Mouse (Mus musculus): ENCODE results near the gene Klk1.
"Not testable (repeated sequence)": the region's sequence is repeated elsewhere in the genome, so short reads cannot be mapped to it uniquely, and the experiment has no call there.

The Klk1 gene

DNA sequence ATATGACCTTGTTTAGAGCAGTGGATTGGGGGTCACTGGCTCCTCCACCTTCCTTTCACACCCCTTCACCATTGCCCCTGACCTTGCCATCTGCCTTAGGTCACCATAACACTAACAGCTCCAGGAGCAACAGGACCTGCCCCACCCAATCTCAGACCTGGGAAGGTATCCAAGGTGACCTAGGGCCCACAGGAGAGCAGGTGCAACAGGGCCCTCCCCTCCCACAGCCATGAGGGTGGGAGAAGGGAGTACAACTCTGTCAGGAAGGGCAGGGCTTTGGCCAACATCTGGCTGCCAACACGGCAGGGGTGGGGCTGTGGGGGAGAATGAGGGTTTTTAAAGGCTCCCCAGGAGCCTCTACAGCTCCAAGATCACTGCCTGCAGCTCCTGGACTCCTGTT is at the start of gene Klk1:
TSS of gene Klk1 (plus strand) at position 285 of the 400 bp plus-strand sequence.
- no peak for DNase-seq (ENCODE audit: low read depth, low spot score)

DNA sequence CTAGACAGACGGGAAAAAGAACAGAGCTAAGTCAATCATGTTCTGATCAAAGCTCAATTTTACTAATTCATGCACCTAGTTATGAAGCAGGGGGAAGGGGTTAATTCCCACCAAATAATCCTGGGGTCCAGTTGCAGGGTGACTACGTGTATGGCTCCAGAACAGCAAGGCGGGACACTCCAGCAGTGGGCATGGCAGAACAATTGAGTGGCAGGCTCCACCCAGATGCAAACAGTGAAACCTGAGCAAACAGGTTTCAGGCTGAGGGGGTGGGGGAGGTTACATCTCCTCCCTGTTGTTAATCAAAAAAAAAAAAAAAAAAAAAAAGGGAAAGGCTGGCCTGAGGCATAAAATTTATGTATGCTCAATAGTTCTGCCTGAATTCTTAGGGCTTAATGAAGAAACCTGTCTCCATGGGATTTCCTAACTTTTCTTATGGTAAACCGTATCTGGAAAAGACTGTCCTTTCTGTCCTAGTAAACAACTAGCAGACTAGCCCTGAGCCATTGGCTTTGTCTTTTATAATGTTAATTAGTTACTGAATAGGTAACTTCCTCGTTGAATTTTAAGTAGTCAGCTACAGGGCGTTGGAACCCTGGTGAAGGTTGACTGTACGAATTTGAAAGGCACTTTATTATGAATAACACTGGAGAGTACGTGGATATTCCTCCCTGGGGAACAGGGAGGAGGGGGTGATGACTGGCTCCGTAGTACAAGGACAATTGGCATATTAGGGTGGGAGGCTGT is 45.7 kb upstream of the Klk1 start:
- no peak for DNase-seq (ENCODE audit: low read depth, low spot score)

DNA sequence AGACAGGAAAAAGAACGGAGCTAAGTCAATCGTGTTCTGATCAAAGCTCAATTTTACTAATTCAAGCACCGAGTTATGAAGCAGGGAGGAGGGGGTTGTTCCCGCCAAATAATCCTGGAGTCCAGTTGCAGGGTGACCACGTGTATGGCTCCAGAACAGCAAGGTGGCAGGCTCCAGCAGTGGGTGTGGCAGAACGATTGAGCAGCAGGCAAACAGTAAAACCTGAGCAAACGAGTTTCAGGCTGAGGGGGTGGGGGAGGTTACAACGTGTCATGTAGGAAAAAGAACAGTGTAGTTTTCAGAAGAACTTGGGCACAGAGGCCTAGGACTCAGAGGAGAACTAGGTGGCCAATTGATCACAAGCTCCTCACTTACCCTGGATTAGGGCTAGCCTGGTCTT is 38.6 kb upstream of the Klk1 start:
- not testable (repeated sequence) for DNase-seq (ENCODE audit: low read depth, low spot score)

DNA sequence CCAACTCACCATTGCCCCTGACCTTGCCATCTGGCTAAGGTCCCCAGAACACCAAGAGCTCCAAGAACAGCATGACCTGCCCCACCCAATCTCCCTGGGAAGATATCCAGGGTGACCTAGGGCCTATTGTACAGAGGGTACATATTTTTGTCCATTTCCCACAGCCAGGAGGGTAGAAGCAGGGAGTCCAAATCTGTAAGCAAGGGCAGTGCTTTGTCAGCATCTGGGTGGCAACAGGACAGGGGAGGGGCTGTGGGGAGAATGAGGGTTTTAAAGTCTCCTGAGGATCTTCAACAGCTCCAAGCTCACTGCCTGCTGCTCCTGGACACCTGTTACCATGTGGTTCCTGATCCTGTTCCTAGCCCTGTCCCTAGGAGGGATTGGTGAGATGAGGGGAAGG is 37.2 kb upstream of the Klk1 start, which contains the start of gene Klk1b24:
TSS of gene Klk1b24 (plus strand) at position 301 of the 400 bp plus-strand sequence.
- DNase-seq (ENCODE audit: low read depth, low spot score), result not testable (repeated sequence)

DNA sequence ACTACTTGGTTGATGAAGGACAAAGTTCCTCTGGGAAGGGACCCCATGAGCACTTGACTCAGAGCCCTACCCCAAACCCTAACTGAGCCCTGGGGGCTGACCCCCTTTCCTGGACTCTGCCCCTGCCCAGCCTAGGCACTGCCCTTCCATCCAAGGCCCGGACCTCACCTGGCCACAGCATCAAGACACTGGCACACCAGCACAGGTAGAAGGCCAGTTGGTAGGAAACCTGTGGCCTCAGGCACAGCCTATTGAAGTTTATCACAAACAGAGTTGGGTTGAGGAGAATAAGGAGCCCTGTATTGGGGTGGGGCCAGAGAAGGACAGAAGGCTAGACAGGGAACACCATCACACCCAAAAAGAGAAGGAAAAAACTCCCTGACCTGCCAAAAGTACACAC is 31.7 kb upstream of the Klk1 start:
- not testable (repeated sequence) for DNase-seq (ENCODE audit: low read depth, low spot score)

DNA sequence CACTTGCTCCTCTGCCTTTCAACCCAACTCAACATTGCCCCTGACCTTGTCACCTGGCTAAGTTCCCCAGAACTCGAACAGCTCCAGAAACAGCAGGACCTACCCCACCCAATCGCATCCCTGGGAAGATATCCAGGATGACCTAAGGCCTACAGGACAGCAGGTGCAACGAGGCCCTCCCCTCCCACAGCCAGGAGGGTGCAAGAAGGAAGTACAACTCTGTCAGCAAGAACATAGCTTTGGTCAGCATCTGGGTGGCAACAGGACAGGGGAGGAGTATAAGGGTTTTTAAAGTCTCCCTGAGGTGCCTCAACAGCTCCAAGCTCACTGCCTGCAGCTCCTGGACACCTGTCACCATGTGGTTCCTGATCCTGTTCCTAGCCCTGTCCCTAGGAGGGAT is 27.3 kb upstream of the Klk1 start, which contains the start of gene Klk1b3:
TSS of gene Klk1b3 (plus strand) at position 301 of the 400 bp plus-strand sequence.
- DNase-seq (ENCODE audit: low read depth, low spot score), result no peak

DNA sequence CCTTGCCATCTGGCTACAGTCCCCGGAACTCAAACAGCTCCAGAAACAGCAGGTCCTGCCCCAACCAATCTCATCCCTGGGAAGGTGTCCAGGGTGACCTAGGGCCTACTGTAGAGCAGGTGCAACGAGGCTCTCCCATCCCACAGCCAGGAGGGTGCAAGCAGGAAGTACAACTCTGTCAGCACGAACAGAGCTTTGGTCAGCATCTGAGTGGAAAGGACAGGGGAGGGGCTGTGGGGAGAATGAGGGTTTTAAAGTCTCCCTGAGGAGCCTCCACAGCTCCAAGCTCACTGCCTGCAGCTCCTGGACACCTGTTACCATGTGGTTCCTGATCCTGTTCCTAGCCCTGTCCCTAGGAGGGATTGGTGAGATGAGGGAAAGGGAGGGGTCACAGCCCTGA is 18.0 kb upstream of the Klk1 start, which contains the start of gene Klk1b4:
TSS of gene Klk1b4 (plus strand) at position 301 of the 400 bp plus-strand sequence.
- DNase-seq (ENCODE audit: low read depth, low spot score), result not testable (repeated sequence)

DNA sequence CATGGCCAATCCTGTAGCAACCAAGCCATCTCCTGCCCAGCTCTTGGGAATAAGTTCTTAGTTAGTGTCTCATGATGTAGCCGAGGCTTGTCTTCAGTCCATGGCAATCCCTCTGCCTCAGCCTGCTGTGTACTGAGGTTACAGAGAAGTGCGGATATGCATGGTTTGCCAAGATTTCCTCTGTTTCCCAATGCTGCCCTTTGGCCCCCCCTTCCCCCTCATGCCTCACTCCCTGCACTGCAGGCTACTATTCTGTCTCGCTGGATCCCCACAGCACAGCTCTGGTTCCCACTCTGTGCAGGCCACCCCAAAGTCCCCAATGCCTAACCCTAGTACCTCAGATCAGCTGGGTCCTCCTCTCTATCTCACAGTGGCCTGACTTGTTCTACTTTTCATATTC is 16.9 kb upstream of the Klk1 start:
- DNase-seq (ENCODE audit: low read depth, low spot score), result no peak

DNA sequence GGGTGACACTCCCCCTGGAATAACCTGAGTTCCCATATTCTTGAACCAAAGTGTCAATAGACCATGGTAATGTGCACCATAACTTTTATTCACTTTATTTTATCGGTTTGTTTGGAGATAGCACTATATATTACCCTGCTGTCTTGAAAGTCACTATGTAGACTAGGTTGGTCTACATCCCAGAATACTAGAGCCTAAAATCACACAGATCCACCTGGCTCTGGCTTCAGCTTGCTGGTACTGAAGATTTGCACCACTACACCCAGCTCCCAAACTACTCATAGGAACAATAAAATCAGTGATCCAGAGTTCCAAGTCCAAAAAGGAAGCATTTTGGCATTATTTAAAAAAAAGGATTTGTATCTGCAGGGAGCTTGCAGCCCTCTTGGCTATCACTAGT is 9.5 kb upstream of the Klk1 start, which contains the start of gene Klk1b5:
TSS of gene Klk1b5 (plus strand) at position 301 of the 400 bp plus-strand sequence.
- DNase-seq (ENCODE audit: low read depth, low spot score), result no peak

DNA sequence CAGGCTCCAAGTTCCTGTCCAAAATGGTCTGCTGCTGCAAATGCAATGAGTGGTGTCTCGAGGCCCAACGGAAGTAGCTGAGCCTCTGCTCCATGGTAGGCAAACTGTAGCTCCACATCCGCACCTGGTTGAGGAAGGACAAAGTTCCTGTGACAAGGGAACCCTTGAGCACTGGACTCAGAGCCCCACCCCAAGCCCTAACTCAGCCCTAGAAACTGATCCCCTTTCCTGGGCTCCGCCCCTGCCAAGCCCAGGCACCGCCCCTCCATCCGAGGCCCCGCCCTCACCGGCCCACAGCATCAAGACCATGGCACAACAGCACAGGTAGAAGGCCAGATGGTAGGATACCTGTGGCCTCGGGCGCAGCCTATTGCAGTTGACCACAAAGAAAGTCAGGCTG is 3.6 kb upstream of the Klk1 start:
- not testable (repeated sequence) for DNase-seq (ENCODE audit: low read depth, low spot score)

DNA sequence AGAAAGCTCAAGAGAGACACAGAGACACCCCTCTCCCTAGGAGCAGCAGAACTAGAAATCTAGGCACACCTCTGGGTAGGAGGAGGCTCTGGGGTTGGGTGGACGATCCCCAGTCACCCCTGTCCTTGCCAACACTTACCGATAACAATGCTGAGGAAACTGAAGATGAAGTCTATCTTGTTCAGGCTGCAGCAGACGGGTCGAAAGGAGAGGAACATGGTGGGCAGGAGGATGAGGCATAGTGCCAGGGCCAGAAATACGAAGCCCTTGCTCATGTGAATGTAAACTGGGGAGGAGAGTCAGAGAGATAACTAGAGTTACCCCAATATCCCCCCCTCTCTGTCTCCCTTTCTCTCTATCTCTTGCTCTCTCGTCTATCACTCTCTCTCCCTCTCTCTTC is 2.8 kb upstream of the Klk1 start:
- not testable (repeated sequence) for DNase-seq (ENCODE audit: low read depth, low spot score)

DNA sequence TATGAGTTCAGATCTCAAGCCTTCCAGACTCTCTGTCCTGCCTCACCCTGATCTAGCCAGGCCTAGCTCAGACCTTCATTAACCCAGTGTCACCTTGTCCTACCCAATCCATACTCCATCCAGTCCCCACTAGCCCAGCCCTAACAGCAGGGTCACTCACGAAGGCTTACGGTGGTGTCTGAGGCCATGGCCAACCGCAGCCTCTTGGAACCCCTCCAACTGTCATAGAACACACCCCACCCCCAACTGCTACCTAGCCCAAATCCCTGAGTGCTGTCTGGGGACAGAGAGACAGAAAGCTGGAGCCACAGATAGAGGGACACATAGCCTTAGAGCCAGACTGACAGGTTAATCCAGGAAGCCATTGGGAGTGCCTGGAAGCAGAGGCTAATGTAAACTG is 10.7 kb downstream of the Klk1 start, which contains the start of gene Gm36864:
TSS of gene Gm36864 (plus strand) at position 269 of the 400 bp plus-strand sequence.
- no peak for DNase-seq (ENCODE audit: low read depth, low spot score)

DNA sequence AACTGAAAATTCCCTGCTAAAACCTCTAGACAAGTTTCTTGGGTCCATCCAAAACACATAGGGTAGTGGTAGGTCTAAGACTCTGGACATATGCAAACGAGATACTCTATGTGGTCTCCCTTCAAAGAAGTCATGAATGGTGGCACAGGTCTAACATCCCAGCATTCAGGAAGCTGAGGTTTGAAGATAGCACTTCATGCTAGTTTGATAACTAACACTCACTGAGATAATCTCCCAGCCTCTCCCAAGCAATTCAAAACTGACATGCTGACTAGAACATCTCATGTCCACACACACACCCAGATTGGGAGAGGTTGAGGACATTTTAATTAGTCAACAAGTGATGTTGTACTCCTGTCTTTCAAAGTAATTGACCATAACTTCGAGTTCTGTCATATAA is 14.8 kb downstream of the Klk1 start:
- DNase-seq (ENCODE audit: low read depth, low spot score), result no peak

DNA sequence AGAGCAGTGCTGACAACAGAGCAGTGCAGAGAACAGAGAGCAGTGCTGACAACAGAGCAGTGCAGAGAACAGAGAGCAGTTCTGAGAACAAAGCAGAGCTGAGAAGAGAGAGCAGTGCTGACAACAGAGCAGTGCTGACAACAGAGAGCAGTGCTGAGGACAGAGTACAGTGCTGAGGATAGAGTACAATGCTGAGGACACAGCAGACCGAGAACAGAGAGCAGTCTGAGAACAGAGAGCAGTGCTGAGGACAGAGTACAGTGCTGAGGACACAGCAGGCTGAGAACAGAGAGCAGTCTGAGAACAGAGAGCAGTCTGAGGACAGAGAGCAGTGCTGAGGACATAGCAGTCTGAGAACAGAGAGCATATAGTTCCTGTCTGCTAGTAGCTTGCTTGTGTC is 15.6 kb downstream of the Klk1 start:
- no peak for DNase-seq (ENCODE audit: low read depth, low spot score)

DNA sequence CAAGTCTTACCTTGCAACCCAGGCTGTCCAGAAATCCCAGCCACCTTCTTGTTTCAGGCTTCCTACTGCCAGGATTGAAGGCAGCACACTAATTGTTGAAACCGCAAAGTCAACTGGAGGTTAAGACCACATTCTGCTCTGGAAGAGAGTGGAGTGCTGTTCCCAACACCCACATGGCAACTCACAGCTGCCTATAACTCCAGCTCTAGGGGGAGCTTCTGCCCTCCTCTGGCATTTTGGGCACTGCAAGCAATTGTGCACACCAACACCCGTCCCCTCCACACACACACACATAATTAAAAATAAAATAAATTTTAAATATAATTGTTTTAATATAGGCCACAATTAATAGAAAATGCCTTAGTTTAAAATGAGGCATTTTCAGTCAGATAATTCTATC is 16.0 kb downstream of the Klk1 start:
- DNase-seq (ENCODE audit: low read depth, low spot score), result no peak

DNA sequence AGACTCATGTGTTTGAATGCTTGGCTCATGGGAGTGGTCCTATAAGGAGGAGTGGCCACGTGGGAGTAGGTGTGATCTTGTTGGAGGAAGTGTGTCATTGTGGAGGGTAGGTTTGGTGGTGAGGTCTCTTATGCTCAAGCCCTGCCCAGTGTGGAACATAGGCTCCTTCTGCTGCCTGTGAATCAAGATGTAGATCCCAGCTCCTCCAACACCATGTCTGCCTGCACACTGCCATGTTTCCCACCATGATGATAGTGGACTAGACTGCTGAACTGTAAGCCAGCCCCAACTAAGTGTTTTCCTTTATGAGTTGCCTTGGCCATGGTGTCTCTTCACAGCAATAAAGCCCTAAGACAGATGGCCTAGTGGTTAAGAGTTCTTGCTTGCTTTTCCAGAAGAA is 18.9 kb downstream of the Klk1 start:
- no peak for DNase-seq (ENCODE audit: low read depth, low spot score)

DNA sequence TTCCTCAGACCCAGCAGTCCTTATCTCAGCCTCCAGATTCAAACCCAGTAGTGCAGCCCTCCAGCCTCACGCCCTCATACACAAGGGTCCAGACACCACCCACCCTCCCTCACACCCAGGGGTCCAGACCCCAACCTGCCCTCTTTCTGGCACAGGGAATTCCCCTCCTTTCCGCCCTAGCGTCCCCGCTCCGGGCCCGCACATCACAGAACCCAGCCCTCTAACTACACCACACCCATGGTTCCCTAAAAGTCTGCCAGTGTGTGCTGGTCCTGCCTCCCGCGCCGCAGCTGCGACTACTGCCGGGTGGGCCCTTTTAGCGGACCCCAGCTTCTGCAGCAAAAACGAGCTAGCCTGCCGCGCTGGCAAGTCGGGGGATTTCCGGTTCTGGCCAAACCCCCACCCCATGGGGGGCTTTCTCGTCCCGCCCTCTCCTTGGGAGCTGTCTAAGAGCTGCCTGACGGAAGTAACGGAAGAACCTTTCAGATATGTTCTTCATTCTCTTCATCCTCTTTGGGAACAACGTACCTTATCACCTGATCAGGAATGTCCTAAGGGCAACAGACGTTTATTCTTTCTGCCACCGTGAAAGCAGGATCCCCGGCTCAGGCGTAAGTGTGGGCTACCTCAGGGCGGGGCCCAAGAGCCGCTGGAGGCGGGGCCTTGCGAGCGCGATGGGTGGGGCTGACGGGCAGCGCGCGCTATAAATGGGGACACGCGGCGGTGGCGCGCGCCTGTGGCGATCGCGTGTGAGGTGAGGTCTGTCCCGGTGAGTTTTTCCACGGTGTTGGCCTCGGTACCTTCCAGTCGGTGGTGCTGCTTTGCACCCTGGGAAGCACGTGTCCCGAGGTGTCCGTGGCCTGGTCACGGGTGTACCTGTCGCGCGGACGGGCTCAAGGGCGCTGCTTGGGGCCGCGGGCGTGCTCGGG is 21.2 kb downstream of the Klk1 start, which contains the start of the genes 1700028J19Rik and 2410002F23Rik:
TSS of gene 1700028J19Rik (minus strand) at position 641 of the 929 bp plus-strand sequence.
TSS of gene 2410002F23Rik (plus strand) at position 668 of the 929 bp plus-strand sequence.
- DNase-seq (ENCODE audit: low read depth, low spot score), result peak; percentile 91

DNA sequence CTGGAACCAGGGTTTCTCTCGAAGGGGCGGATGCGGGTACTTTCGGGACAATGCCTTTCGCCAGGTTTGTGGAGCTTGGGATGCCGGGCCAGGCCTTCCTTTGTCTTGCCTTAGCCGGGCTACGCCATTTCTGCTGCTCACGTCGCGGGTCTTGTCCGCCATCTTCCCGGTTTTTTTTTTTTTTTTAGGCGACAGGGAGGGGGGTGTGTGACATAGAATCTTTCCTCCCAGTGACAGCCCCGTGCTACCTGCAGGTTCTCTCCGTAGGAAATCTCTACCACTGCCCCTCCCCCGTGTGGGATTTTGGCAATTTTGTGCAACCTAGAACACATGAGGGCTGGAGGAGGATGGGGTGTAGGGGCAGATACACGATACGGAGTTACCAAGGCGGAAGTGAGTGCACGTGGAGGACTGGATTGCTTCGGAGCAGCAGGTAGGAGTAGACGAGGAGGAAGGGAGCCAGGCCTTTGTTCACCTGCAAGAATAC is 21.9 kb downstream of the Klk1 start:
- peak; percentile 81 for DNase-seq (ENCODE audit: low read depth, low spot score)

DNA sequence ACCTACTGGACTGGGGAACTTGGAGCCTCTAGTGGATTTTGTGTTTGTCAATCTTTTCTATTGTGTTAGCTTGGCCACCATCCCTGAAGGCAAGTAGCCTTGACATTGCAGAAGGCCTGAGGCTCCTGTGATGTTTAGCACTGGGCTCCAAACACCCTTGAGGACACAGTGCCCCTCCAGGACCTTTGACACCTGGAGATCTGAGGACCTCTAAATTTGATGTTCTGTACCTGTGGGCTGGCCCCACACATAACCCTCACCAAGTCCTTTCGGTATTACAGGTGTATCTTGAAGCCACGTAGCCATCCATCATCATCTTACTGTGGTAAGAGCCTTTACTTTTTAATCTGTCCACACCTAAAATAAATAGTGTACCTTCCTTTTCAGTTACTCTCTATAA is 22.8 kb downstream of the Klk1 start:
- DNase-seq (ENCODE audit: low read depth, low spot score), result no peak

DNA sequence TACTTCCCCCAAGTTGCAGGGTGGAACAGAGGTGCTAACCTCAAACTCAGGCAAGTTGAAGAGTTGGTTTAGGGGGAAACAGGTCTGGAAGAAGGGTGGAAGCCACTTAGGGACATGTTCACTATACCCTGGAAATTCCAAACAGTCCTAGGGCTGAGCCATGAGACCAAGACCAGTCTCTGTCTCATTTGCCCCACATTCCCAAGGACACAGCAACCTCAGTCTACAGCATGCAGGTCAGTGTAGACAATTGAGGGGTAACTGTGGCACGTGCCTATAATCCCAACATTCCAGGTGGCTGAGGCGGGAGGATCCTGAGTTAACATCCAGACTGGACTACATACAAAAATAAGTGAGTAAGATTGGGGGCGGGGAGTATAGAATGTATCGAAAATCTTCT is 24.1 kb downstream of the Klk1 start:
- no peak for DNase-seq (ENCODE audit: low read depth, low spot score)

DNA sequence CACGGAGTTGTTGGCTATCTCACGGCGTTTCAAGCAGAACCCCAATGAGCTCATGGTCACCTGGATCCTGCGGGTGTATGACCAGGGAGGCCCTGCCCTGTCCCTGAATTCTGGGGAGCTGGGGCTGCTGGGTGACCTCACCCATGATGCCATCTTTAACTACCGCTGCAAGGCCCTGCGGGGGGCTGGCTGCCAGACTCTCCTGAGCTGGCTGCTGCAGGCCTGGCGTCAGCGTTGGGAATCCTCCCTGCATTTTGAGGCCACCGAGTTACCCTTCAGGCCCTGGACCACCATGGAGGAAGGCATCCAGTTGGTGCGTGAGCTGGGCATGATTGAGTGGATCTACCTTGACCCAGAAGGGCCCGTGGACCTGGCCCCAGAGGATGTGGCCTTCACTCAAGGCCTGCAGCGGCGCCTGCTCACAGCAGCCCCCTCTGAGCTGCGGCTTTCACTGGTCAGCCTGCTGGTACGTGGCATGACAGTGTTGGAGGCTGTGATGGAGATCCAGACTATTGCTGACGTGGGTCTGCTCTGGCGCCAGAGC is 25.6 kb downstream of the Klk1 start:
- DNase-seq (ENCODE audit: low read depth, low spot score), result not testable (repeated sequence)
